Mouse (Mus musculus): ENCODE measurements around the gene Gm16405. TPM values are rescaled to one million over a fixed set of nuclear protein-coding genes. Genes with fewer than 3 reads are reported as not detected.

Gene Gm16405
- not detected for polyA plus RNA-seq (2017; shearing (Covaris generic))

GRCm38 (mm10) chrX:54530908-54531307 is at the start of gene Gm16405:
Gm16405 (plus strand) TSS chrX:54531208.

Other genes starting within 250 kb of the Gm16405 start
- not detected for gene Gm16430, start 91.0 kb downstream of the Gm16405 start, polyA plus RNA-seq (2017; shearing (Covaris generic))

All from inflammation-experienced regulatory T-cells, adult 16 weeks (primary cell).